Mouse (Mus musculus): Measurements from ENCODE around the gene Serf2.

DNA sequence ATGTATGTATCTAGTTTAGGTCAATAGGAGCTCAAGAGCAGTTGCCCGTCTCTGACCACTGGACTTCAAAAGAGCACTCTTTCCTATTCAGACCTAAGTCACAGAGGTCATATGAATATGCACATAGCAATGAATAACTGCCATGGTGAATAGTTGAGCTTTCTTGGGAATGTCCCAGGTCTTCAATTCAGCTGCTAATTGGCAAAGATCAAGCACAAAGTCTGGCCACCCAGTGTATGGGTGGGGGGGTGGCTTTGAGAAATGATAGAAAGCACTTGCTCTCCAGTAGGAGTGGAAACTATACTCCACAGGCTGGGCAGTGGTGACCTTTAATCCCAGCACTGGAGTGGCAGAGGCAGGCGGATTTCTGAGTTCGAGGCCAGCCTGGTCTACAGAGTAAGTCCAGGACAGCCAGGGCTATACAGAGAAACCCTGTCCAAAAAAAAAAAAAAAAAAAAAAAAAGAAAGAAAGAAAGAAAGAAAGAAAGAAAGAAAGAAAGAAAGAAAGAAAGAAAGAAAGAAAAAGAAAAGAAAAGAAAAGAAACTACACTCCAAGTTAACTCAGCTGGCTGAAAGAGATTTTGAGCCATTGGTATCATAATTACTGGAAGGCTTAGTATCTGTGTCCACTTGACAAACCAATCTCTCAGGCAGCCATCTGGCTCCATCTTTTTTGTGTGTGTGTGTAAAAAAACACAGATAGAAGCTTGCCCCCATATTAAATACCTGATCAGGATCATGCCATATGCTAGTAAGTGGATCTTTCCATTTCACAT is 28.7 kb downstream of the Serf2 start:
- TF ChIP-seq CTCF (IDR thresholded peaks at IDR 0.05; ENCODE audit: control insufficient read depth, insufficient read depth, low read length) = no peak
- no peak for TF ChIP-seq POLR2A (IDR thresholded peaks at IDR 0.05; ENCODE audit: borderline replicate concordance, control insufficient read depth, low read depth, low read length)

Data from bone marrow, adult 2 months (tissue).